Mouse (Mus musculus) MEL (cell line): ENCODE measurements at regions not wholly inside any gene's neighbourhood (a gene's known extent, or its start where the extent isn't known, plus 50 kb on each side); places are given as distances from the start of the nearest gene placed in this dataset.

ENCODE experiments used
- DNase-seq: peaks from one replicate; pipeline ENCODE4 v3.0.0; 2011; ENCODE audit warnings: low read depth, low spot score
- H3K27ac ChIP-seq: 2 replicates; pipeline ENCODE4 v1.5.1; 2012; ENCODE audit warnings: low read depth, mild to moderate bottlenecking, control low read depth, low read length, moderate library complexity; ENCODE audit not compliant: control insufficient read depth
- H3K27me3 ChIP-seq, 2 experiments: fragments of 150-350 bp in 1 of 2; sonication (generic) in 1 of 2; 2 replicates each; pipeline ENCODE4 v1.6.1; 2012; ENCODE audit warnings: low read length in 2 of 2, mild to moderate bottlenecking in 2 of 2, improper control_type of control experiment in 1 of 2, moderate library complexity in 1 of 2; ENCODE audit not compliant: insufficient read depth in 2 of 2, control insufficient read depth in 1 of 2
- H3K36me3 ChIP-seq, 2 experiments: 2 replicates each; pipeline ENCODE4 v1.6.1; 2012 to 2014; ENCODE audit warnings: low read length in 2 of 2, improper control_type of control experiment in 1 of 2, inconsistent platforms in 1 of 2, mild to moderate bottlenecking in 1 of 2; ENCODE audit not compliant: insufficient read depth in 2 of 2, control insufficient read depth in 1 of 2
- H3K4me1 ChIP-seq, 2 experiments: fragments of 150-350 bp in 1 of 2; sonication (generic) in 1 of 2; 2 replicates each; pipeline ENCODE4 v1.6.1; 2012; ENCODE audit warnings: low read length in 2 of 2, improper control_type of control experiment in 1 of 2, mild to moderate bottlenecking in 1 of 2; ENCODE audit not compliant: insufficient read depth in 2 of 2, control insufficient read depth in 1 of 2
- H3K4me3 ChIP-seq, 2 experiments: fragments of 150-350 bp in 1 of 2; sonication (generic) in 1 of 2; 2 replicates each; pipeline ENCODE4 v1.5.1; 2012; ENCODE audit warnings: low read depth in 2 of 2, low read length in 2 of 2, mild to moderate bottlenecking in 2 of 2, moderate library complexity in 2 of 2, control low read depth in 1 of 2, improper control_type of control experiment in 1 of 2; ENCODE audit not compliant: control insufficient read depth in 1 of 2, insufficient read depth in 1 of 2
- H3K79me2 ChIP-seq: 2 replicates; pipeline ENCODE4 v1.6.1; 2012; ENCODE audit warnings: mild to moderate bottlenecking, low read length, moderate library complexity; ENCODE audit not compliant: control insufficient read depth, poor library complexity, insufficient read depth
- H3K9ac ChIP-seq: 2 replicates; pipeline ENCODE4 v1.6.1; 2012; ENCODE audit warnings: low read depth, mild to moderate bottlenecking, control low read depth, low read length, moderate library complexity; ENCODE audit not compliant: control insufficient read depth, poor library complexity, severe bottlenecking
- H3K9me3 ChIP-seq: fragments of 150-350 bp; sonication (generic); replicated peaks from 2 replicates; pipeline ENCODE4 v1.6.1; 2012; ENCODE audit warnings: mild to moderate bottlenecking, low read length, improper control_type of control experiment, moderate library complexity; ENCODE audit not compliant: insufficient read depth
- CHD1 ChIP-seq: IDR thresholded peaks from 2 replicates; pipeline ENCODE4 v1.6.1; 2012; ENCODE audit warnings: low read depth, mild to moderate bottlenecking, inconsistent platforms, low read length, improper control_type of control experiment
- CTCF ChIP-seq, 3 experiments: IDR thresholded peaks in 2 of 3; conservative IDR thresholded peaks in 1 of 3; 2 replicates each; pipeline ENCODE4 v1.5.1; 2011 to 2012; ENCODE audit warnings: low read length in 3 of 3, low read depth in 2 of 3, mild to moderate bottlenecking in 2 of 3, improper control_type of control experiment in 1 of 3, inconsistent platforms in 1 of 3, mixed read lengths in 1 of 3, moderate library complexity in 1 of 3; ENCODE audit not compliant: control insufficient read depth in 1 of 3, insufficient read depth in 1 of 3, poor library complexity in 1 of 3, severe bottlenecking in 1 of 3
- E2F4 ChIP-seq: IDR thresholded peaks from 2 replicates; pipeline ENCODE4 v1.6.1; 2011; ENCODE audit warnings: low read depth, low read length, improper control_type of control experiment, borderline replicate concordance
- ELF1 ChIP-seq: IDR thresholded peaks from 2 replicates; pipeline ENCODE4 v1.6.1; 2014; ENCODE audit warnings: low read depth, mild to moderate bottlenecking, inconsistent platforms, low read length, improper control_type of control experiment, moderate library complexity
- GATA1 ChIP-seq: IDR thresholded peaks from 2 replicates; pipeline ENCODE4 v1.6.1; 2011; ENCODE audit warnings: low read depth, low read length, improper control_type of control experiment
- MAFK ChIP-seq: IDR thresholded peaks from 2 replicates; pipeline ENCODE4 v1.6.1; 2011; ENCODE audit warnings: low read depth, mild to moderate bottlenecking, low read length, improper control_type of control experiment, borderline replicate concordance
- MAX ChIP-seq: IDR thresholded peaks from 2 replicates; pipeline ENCODE4 v1.6.1; 2011; ENCODE audit warnings: low read length, improper control_type of control experiment
- MAZ ChIP-seq: IDR thresholded peaks from 2 replicates; pipeline ENCODE4 v1.6.1; 2012; ENCODE audit warnings: low read depth, mild to moderate bottlenecking, inconsistent platforms, low read length, improper control_type of control experiment
- MXI1 ChIP-seq: IDR thresholded peaks from 2 replicates; pipeline ENCODE4 v1.6.1; 2011; ENCODE audit warnings: mild to moderate bottlenecking, low read depth, low read length, improper control_type of control experiment
- MYB ChIP-seq: IDR thresholded peaks from 2 replicates; pipeline ENCODE4 v1.6.1; 2011; ENCODE audit warnings: mild to moderate bottlenecking, low read depth, low read length, improper control_type of control experiment
- MYC ChIP-seq: IDR thresholded peaks from 2 replicates; pipeline ENCODE4 v1.6.1; 2011; ENCODE audit warnings: low read depth, mild to moderate bottlenecking, low read length, improper control_type of control experiment, moderate library complexity
- NELFE ChIP-seq: IDR thresholded peaks from 2 replicates; pipeline ENCODE4 v1.6.1; 2011; ENCODE audit warnings: low read depth, low read length, improper control_type of control experiment
- POLR2AphosphoS5 ChIP-seq: IDR thresholded peaks from 2 replicates; pipeline ENCODE4 v1.6.1; 2012; ENCODE audit warnings: low read depth, borderline replicate concordance, mild to moderate bottlenecking, inconsistent platforms, low read length, moderate library complexity, mixed read lengths
- RAD21 ChIP-seq: IDR thresholded peaks from 2 replicates; pipeline ENCODE4 v1.6.1; 2011; ENCODE audit warnings: mild to moderate bottlenecking, low read depth, low read length, improper control_type of control experiment
- UBTF ChIP-seq: IDR thresholded peaks from 2 replicates; pipeline ENCODE4 v1.6.1; 2012; ENCODE audit warnings: low read depth, mild to moderate bottlenecking, inconsistent platforms, low read length, improper control_type of control experiment, moderate library complexity, borderline replicate concordance; ENCODE audit not compliant: insufficient read depth
- USF1 ChIP-seq: IDR thresholded peaks from 2 replicates; pipeline ENCODE4 v1.6.1; 2014; ENCODE audit warnings: low read depth, mild to moderate bottlenecking, inconsistent platforms, low read length, improper control_type of control experiment, moderate library complexity
- USF2 ChIP-seq, 2 experiments: IDR thresholded peaks; 2 replicates each; pipeline ENCODE4 v1.6.1; 2011 to 2012; ENCODE audit warnings: improper control_type of control experiment in 2 of 2, low read length in 2 of 2, borderline replicate concordance in 1 of 2, inconsistent platforms in 1 of 2, low read depth in 1 of 2, mild to moderate bottlenecking in 1 of 2; ENCODE audit not compliant: insufficient read depth in 1 of 2
- ZKSCAN1 ChIP-seq: IDR thresholded peaks from 2 replicates; pipeline ENCODE4 v1.6.1; 2012; ENCODE audit warnings: low read depth, mild to moderate bottlenecking, inconsistent platforms, low read length, improper control_type of control experiment, moderate library complexity
- ZMIZ1 ChIP-seq: IDR thresholded peaks from 2 replicates; pipeline ENCODE4 v1.6.1; 2012; ENCODE audit warnings: low read depth, mild to moderate bottlenecking, inconsistent platforms, low read length, improper control_type of control experiment, moderate library complexity

DNA sequence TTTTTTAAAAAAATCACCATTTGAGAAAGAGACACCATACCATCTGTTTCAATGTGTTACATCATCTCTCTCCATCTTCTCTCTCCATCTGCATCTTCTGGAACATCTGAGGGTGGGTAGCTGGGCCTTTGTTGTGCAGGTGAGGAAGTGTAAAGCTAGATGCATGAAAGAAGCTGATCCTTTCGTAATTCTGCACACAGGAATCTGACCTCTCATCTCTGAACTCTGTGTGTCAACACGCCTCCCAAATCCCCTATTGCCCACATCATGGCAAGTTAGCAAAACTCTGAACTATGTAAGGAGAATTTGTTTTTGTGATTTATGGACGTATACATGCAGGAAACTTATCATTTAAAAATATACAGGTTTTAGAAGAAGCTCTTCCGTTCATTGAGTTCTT is 209.7 kb downstream of the Gm11146 start:
- no peak for DNase-seq
- Histone ChIP-seq H3K27ac (no peak overlapping the region), H3K9ac (no peak overlapping the region), H3K4me3 (no peak overlapping the region), H3K27me3 (no peaks in the 10 kb centered on the region), H3K79me2 (no peaks in the 10 kb centered on the region), H3K36me3 (no peaks in the 10 kb centered on the region), H3K9me3 (no peaks in the 10 kb centered on the region), H3K4me1 (no peaks in the 10 kb centered on the region)
- TF ChIP-seq MAFK: no peak
- no peak for TF ChIP-seq CHD1
- TF ChIP-seq MAX: no peak
- no peak for TF ChIP-seq USF1
- TF ChIP-seq CTCF (IDR thresholded peaks at IDR 0.05 in 2 of 3, conservative IDR thresholded peaks at IDR 0.05 in 1 of 3; ENCODE audit: control insufficient read depth in 1 of 3, insufficient read depth in 1 of 3, low read depth in 2 of 3, low read length in 3 of 3, poor library complexity in 1 of 3, severe bottlenecking in 1 of 3): no peak
- no peak for TF ChIP-seq E2F4
- no peak for TF ChIP-seq ZMIZ1
- no peak for TF ChIP-seq NELFE
- TF ChIP-seq UBTF: no peak
- TF ChIP-seq MXI1: no peak
- TF ChIP-seq ELF1: no peak
- no peak for TF ChIP-seq RAD21
- no peak for TF ChIP-seq MAZ

DNA sequence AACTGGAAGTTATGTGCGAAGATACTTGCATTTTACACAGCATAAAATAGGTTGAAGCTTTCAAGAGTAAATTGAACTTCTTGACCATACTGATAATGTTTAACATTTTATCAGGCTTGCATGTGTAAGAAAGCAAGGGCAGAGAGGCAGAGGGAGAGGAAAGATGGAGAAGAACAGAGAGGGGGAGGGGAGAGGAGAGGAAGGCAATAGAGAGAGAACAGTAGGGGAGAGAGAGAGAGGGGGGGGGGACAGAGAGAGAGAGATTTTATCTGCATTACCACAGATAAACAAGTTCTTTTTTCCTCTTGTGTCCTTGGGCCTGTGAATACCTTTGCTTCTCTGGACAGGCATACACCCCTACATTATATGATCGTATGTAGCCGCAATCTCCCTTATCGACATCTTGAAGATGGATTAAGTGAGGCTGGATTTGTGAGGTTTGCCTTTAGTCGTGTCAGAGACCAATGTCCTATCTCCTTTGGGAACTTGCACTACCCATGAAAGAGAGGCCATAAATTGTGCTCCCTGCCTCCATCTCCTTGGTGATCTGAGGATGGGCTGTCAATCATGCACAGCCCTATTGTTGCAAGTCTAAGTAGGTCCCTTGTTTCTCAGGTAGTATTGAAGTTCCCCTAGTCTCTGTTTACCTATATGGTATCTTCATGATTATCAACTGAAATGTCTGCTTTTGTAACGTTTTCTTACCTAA is 217.7 kb downstream of the Gm11146 start:
- Histone ChIP-seq H3K27ac (no peak overlapping the region), H3K36me3 (no peaks in the 10 kb centered on the region), H3K4me1 (no peaks in the 10 kb centered on the region), H3K4me3 (no peak overlapping the region), H3K27me3 (no peaks in the 10 kb centered on the region), H3K79me2 (no peaks in the 10 kb centered on the region), H3K9me3 (no peaks in the 10 kb centered on the region), H3K9ac (no peak overlapping the region)
- no peak for DNase-seq
- TF ChIP-seq POLR2AphosphoS5 (no peak), MYC (no peak), CHD1 (no peak), MYB (no peak), MAZ (no peak), ZMIZ1 (no peak), USF2 (IDR thresholded peaks at IDR 0.05; ENCODE audit: borderline replicate concordance in 1 of 2, insufficient read depth in 1 of 2, low read depth in 1 of 2, low read length in 2 of 2) (no peak), GATA1 (no peak), ZKSCAN1 (no peak), RAD21 (no peak)
